Mouse (Mus musculus) CH12.LX (cell line): Measurements from ENCODE around the gene Dab1. TPM values are rescaled to one million over a fixed set of nuclear protein-coding genes. Genes with fewer than 3 reads are reported as not detected.

Source experiments
- DNase-seq: peaks from one replicate; pipeline ENCODE4 v3.0.0-alpha.2; 2013; ENCODE audit errors: extremely low read depth
- H3K27ac ChIP-seq: 2 replicates; pipeline ENCODE4 v1.5.1; 2012; ENCODE audit warnings: low read depth, mild to moderate bottlenecking, control low read depth, moderate library complexity; ENCODE audit not compliant: insufficient read depth
- H3K27me3 ChIP-seq: replicated peaks from 2 replicates; pipeline ENCODE3; 2012; ENCODE audit warnings: inconsistent platforms
- H3K36me3 ChIP-seq, 2 experiments: replicated peaks in 1 of 2; 2 replicates each; pipeline versions ENCODE3 to v1.6.1; 2012; ENCODE audit warnings: inconsistent platforms in 1 of 2, low read length in 1 of 2, mild to moderate bottlenecking in 1 of 2, mixed read lengths in 1 of 2, moderate library complexity in 1 of 2; ENCODE audit not compliant: control insufficient read depth in 1 of 2, insufficient read depth in 1 of 2
- H3K4me1 ChIP-seq, 2 experiments: 2 replicates each; pipeline ENCODE4 v1.6.1; 2012; ENCODE audit warnings: inconsistent platforms in 1 of 2, moderate library complexity in 1 of 2; ENCODE audit not compliant: insufficient read depth in 2 of 2, control insufficient read depth in 1 of 2
- H3K4me2 ChIP-seq: 2 replicates; pipeline ENCODE4 v1.6.1; 2012; ENCODE audit warnings: low read depth, mild to moderate bottlenecking, control low read depth; ENCODE audit not compliant: poor library complexity, insufficient read depth, severe bottlenecking
- H3K4me3 ChIP-seq, 3 experiments: fragments of 150-350 bp in 1 of 3; sonication (generic) in 1 of 3; replicated peaks in 1 of 3; 2 replicates each; pipeline versions ENCODE3 to v1.5.1; 2011 to 2012; ENCODE audit warnings: low read depth in 2 of 3, low read length in 2 of 3, mild to moderate bottlenecking in 2 of 3, moderate library complexity in 2 of 3, control low read depth in 1 of 3, improper control_type of control experiment in 1 of 3, inconsistent platforms in 1 of 3, mixed read lengths in 1 of 3; ENCODE audit not compliant: poor library complexity in 1 of 3
- H3K79me2 ChIP-seq: replicated peaks from 2 replicates; pipeline ENCODE4 v1.6.1; 2012; ENCODE audit warnings: mild to moderate bottlenecking, moderate library complexity; ENCODE audit not compliant: control insufficient read depth, poor library complexity, insufficient read depth, severe bottlenecking; ENCODE audit errors: extremely low read depth
- H3K9ac ChIP-seq: 2 replicates; pipeline ENCODE4 v1.6.1; 2012; ENCODE audit warnings: low read depth, mild to moderate bottlenecking, control low read depth, moderate library complexity; ENCODE audit not compliant: insufficient read depth
- H3K9me3 ChIP-seq: replicated peaks from 2 replicates; pipeline ENCODE3; 2012; ENCODE audit warnings: low read length, inconsistent platforms, mixed read lengths
- BHLHE40 ChIP-seq: IDR thresholded peaks from 2 replicates; pipeline ENCODE4 v1.6.1; 2011; ENCODE audit warnings: mild to moderate bottlenecking, low read depth, low read length, improper control_type of control experiment
- CTCF ChIP-seq, 2 experiments: IDR thresholded peaks in 1 of 2; conservative IDR thresholded peaks in 1 of 2; 2 replicates each; pipeline ENCODE4 v1.5.1; 2011 to 2012; ENCODE audit warnings: low read depth in 2 of 2, low read length in 2 of 2, improper control_type of control experiment in 1 of 2, inconsistent platforms in 1 of 2, mild to moderate bottlenecking in 1 of 2, moderate library complexity in 1 of 2
- E2F4 ChIP-seq: IDR thresholded peaks from 2 replicates; pipeline ENCODE4 v1.6.1; 2011; ENCODE audit warnings: low read depth, low read length, improper control_type of control experiment; ENCODE audit not compliant: insufficient replicate concordance
- GABPA ChIP-seq: IDR thresholded peaks from 2 replicates; pipeline ENCODE4 v1.6.1; 2012; ENCODE audit warnings: low read depth, low read length, improper control_type of control experiment, inconsistent platforms; ENCODE audit not compliant: insufficient replicate concordance
- HCFC1 ChIP-seq: IDR thresholded peaks from 2 replicates; pipeline ENCODE4 v1.6.1; 2012; ENCODE audit warnings: low read depth, mild to moderate bottlenecking, inconsistent platforms, low read length, improper control_type of control experiment
- JUN ChIP-seq: IDR thresholded peaks from 2 replicates; pipeline ENCODE4 v1.6.1; 2011; ENCODE audit warnings: low read depth, mild to moderate bottlenecking, low read length, improper control_type of control experiment, moderate library complexity; ENCODE audit not compliant: insufficient read depth
- JUND ChIP-seq: conservative IDR thresholded peaks from 2 replicates; pipeline ENCODE4 v1.6.1; 2011; ENCODE audit warnings: low read depth, low read length, improper control_type of control experiment
- MAX ChIP-seq: IDR thresholded peaks from 2 replicates; pipeline ENCODE4 v1.6.1; 2011; ENCODE audit warnings: low read length, improper control_type of control experiment
- MYC ChIP-seq: IDR thresholded peaks from 2 replicates; pipeline ENCODE4 v1.6.1; 2011; ENCODE audit warnings: low read depth, mild to moderate bottlenecking, improper control_type of control experiment, low read length
- NRF1 ChIP-seq: IDR thresholded peaks from 2 replicates; pipeline ENCODE4 v1.6.1; 2014; ENCODE audit warnings: low read depth, mild to moderate bottlenecking, inconsistent platforms, low read length, improper control_type of control experiment, moderate library complexity
- PAX5 ChIP-seq: IDR thresholded peaks from 2 replicates; pipeline ENCODE4 v1.6.1; 2012; ENCODE audit warnings: low read length, inconsistent platforms, mixed read lengths
- POLR2A ChIP-seq: IDR thresholded peaks from 2 replicates; pipeline ENCODE4 v1.6.1; 2011; ENCODE audit warnings: low read depth, mild to moderate bottlenecking, improper control_type of control experiment, low read length
- SIN3A ChIP-seq: IDR thresholded peaks from 2 replicates; pipeline ENCODE4 v1.6.1; 2012; ENCODE audit warnings: low read length, improper control_type of control experiment, inconsistent platforms
- SMC3 ChIP-seq: IDR thresholded peaks from 2 replicates; pipeline ENCODE4 v1.6.1; 2011; ENCODE audit warnings: low read depth, low read length, improper control_type of control experiment
- TBP ChIP-seq: conservative IDR thresholded peaks from 2 replicates; pipeline ENCODE4 v1.6.1; 2011; ENCODE audit warnings: low read depth, low read length, improper control_type of control experiment
- TCF12 ChIP-seq: IDR thresholded peaks from 2 replicates; pipeline ENCODE4 v1.6.1; 2014; ENCODE audit warnings: low read depth, mild to moderate bottlenecking, inconsistent platforms, low read length, improper control_type of control experiment
- UBTF ChIP-seq: IDR thresholded peaks from 2 replicates; pipeline ENCODE4 v1.6.1; 2012; ENCODE audit warnings: low read depth, mild to moderate bottlenecking, inconsistent platforms, low read length, improper control_type of control experiment, moderate library complexity
- USF1 ChIP-seq: IDR thresholded peaks from 2 replicates; pipeline ENCODE4 v1.6.1; 2014; ENCODE audit warnings: low read depth, mild to moderate bottlenecking, inconsistent platforms, low read length, improper control_type of control experiment
- USF2 ChIP-seq: conservative IDR thresholded peaks from 2 replicates; pipeline ENCODE4 v1.6.1; 2011; ENCODE audit warnings: low read depth, low read length, improper control_type of control experiment
- ZC3H11A ChIP-seq: IDR thresholded peaks from 2 replicates; pipeline ENCODE4 v1.6.1; 2012; ENCODE audit warnings: low read depth, mild to moderate bottlenecking, inconsistent platforms, low read length, improper control_type of control experiment
- ZMIZ1 ChIP-seq: IDR thresholded peaks from 2 replicates; pipeline ENCODE4 v1.6.1; 2012; ENCODE audit warnings: low read depth, mild to moderate bottlenecking, inconsistent platforms, low read length, improper control_type of control experiment
- ZNF384 ChIP-seq: IDR thresholded peaks from 2 replicates; pipeline ENCODE4 v1.6.1; 2012; ENCODE audit warnings: low read depth, low read length, improper control_type of control experiment, inconsistent platforms
- dilution Hi-C: fragments of 300-500 bp; cut with MboI; formaldehyde crosslinking; loops from 2 replicates; pipeline ENCODE4 v1.14.3; 2020; ENCODE audit warnings: low sequenced_read_pairs; ENCODE audit not compliant: extremely low pct_unique_long_range_greater_than_20kb, extremely low pct_ligation_motif_present
- in situ Hi-C: fragments of 300-500 bp; cut with MboI; formaldehyde crosslinking; loops from 3 replicates; pipeline ENCODE4 v1.14.3; 2019; ENCODE audit warnings: low sequenced_read_pairs, low pct_ligation_motif_present, low pct_unique_long_range_greater_than_20kb, mixed read lengths
- polyA plus RNA-seq: library from polyadenylated mRNA; unstranded; fragments of >175 nt; gene quantifications from 2 replicates; pipeline ENCODE4 v1.2.1, GENCODE M21; 2012; ENCODE audit warnings: low read depth; ENCODE audit not compliant: insufficient read length
- total RNA-seq, 2 experiments: library from RNA; depleted of rRNA; stranded (reverse); fragments of 300-350 nt in 1 of 2; fragments of >200 nt in 1 of 2; gene quantifications; 2 replicates each; pipeline ENCODE4 v1.2.3; 2012 to 2014

Dab1 gene
- total and polyA plus RNA-seq, 3 experiments, result not detected

GRCm38 (mm10) chr4:104514568-104515000 lies 895.4 kb downstream of the Dab1 start:
- no peaks in the 10 kb centered on the region for H3K36me3 ChIP-seq
- dilution Hi-C loops (no loop called here), in situ Hi-C loops (no loop called here)
- DNase-seq, result peak; percentile 70
- no peak overlapping the region for H3K27ac ChIP-seq
- H3K27me3 ChIP-seq, result no peaks in the 10 kb centered on the region
- no peaks in the 10 kb centered on the region for H3K4me1 ChIP-seq
- H3K4me3 ChIP-seq, result peak overlapping the region in 1 of 3 experiments; percentile 35
- H3K79me2 ChIP-seq, result no peaks in the 10 kb centered on the region
- no peak overlapping the region for H3K4me2 ChIP-seq
- no peak overlapping the region for H3K9ac ChIP-seq
- TF ChIP-seq MAX (no peak), CTCF (conservative IDR thresholded peaks at IDR 0.05 in 1 of 2, IDR thresholded peaks at IDR 0.05 in 1 of 2; ENCODE audit: low read depth in 2 of 2, low read length in 2 of 2) (peak; percentile 40 to 48)
- H3K9me3 ChIP-seq, result peaks cover 18% of the 10 kb centered on the region

- dilution Hi-C loops, result no loop called here
- Histone ChIP-seq H3K27ac (no peak overlapping the region), H3K36me3 (no peaks in the 10 kb centered on the region), H3K4me2 (no peak overlapping the region), H3K4me3 (no peak overlapping the region), H3K79me2 (no peaks in the 10 kb centered on the region), H3K9ac (no peak overlapping the region), H3K27me3 (no peaks in the 10 kb centered on the region), H3K4me1 (no peaks in the 10 kb centered on the region), H3K9me3 (peaks cover 17% of the 10 kb centered on the region)
- DNase-seq, result no peak
- no peak for TF ChIP-seq USF1
- TF ChIP-seq MAX, result no peak
- TF ChIP-seq BHLHE40, result no peak
- no peak for TF ChIP-seq SMC3
- TF ChIP-seq HCFC1, result no peak
- no peak for TF ChIP-seq JUN
- no peak for TF ChIP-seq POLR2A
- no peak for TF ChIP-seq ZC3H11A
- no peak for TF ChIP-seq JUND
- no peak for TF ChIP-seq GABPA
- no peak for TF ChIP-seq NRF1
- in situ Hi-C loops, result no loop called here
These were observed 896.5 kb downstream of the Dab1 start for GRCm38 (mm10) chr4:104515681-104516080.

- Histone ChIP-seq H3K4me3 (no peak overlapping the region), H3K4me2 (no peak overlapping the region), H3K36me3 (no peaks in the 10 kb centered on the region), H3K9me3 (peaks cover 18% of the 10 kb centered on the region), H3K4me1 (no peaks in the 10 kb centered on the region), H3K9ac (no peak overlapping the region), H3K79me2 (no peaks in the 10 kb centered on the region), H3K27ac (no peak overlapping the region), H3K27me3 (no peaks in the 10 kb centered on the region)
- TF ChIP-seq ZNF384, result no peak
- TF ChIP-seq PAX5, result no peak
- no peak for TF ChIP-seq MYC
- no peak for TF ChIP-seq TCF12
- no peak for TF ChIP-seq SIN3A
- no peak for TF ChIP-seq E2F4
- TF ChIP-seq TBP, result no peak
- TF ChIP-seq BHLHE40, result no peak
- no peak for TF ChIP-seq GABPA
- no peak for TF ChIP-seq JUN
- no peak for TF ChIP-seq ZMIZ1
- TF ChIP-seq USF2, result no peak
- TF ChIP-seq UBTF, result no peak
- TF ChIP-seq SMC3, result no peak
- no peak for TF ChIP-seq USF1
- in situ Hi-C loops (no loop called here), dilution Hi-C loops (no loop called here)
- no peak for DNase-seq
These were observed 903.2 kb downstream of the Dab1 start for GRCm38 (mm10) chr4:104522324-104522723.
